Mouse (Mus musculus) lung, adult 10 weeks (tissue): ENCODE results near the gene Olfr224. TPM values are rescaled to one million over a fixed set of nuclear protein-coding genes. Genes with fewer than 3 reads are reported as not detected.

ENCODE experiments used
- polyA plus RNA-seq: library from polyadenylated mRNA; stranded (reverse); fragments of 350-450 nt; fragmentation: Illumina TruSeq; extraction: RNeasy Lipid Tissue Mini Kit (QIAGEN cat#74804); gene quantifications from one replicate; pipeline ENCODE4 v1.2.3, GENCODE M21; 2014; ENCODE audit warnings: low read depth, low replicate concordance; ENCODE audit not compliant: insufficient read depth

Olfr224 gene
- polyA plus RNA-seq: not detected

DNA sequence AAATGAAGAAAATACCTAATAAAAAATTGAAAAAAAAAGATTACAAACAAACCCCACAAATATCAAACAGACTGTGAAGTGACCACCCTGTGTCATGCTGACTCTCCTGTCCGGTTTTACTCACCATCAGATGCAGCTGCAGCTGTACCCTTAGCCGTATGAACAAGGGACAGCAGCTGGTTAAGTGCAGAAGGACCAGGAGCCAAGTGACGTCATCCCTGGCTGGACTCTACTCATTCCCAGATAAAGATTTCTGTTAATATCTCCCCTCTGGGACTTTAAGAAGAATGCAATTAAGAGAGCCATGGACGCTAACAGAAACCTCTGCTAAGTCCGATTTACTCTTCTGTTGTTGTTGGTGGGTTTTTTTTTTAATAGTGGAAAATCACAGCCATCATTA lies at the start of gene Olfr224:
Olfr224 (minus strand) TSS at position 149 of the 400 bp plus-strand sequence.

DNA sequence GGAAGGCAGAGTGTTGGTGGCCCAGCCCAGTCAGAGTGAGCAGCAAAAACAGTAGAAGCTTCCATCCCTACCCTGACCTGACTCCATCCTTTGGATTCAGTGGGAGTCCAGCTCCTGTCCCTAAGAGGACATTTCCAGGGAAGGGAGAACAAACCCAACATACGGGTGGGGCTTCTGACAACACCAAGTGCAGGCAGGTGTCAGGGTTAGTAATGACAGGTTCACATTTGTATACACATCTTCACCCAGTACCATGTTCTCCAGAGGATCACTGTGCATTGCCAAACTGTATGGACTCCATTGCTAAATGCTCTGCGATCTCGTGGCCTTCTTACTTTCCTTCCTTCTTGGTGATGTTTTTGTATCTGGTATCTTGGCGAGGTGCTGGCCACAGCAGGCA lies 45.6 kb upstream of the Olfr224 start, which contains the start of gene 2210407C18Rik:
2210407C18Rik (minus strand) TSS at position 101 of the 400 bp plus-strand sequence.

DNA sequence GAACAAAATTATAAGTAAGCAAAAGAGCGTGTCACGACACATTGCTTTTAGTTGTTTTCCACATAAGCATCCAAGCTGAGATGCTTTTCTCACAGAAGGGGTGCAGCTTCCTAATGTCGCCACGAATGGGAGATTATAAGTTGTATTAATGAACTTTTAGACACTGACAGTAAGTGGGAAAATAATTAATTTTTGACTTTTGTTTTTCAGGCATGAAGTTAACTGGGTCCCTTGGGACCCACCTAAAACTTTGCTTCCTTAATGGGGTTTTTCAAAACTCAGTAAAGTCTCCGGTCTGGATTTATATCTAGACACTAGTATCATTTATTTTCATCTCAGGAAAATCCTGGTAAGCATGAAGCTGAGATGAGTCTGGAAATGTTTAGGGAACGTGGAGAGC lies 24.5 kb upstream of the Olfr224 start, which contains the start of gene Olfr324:
Olfr324 (plus strand) TSS at position 301 of the 400 bp plus-strand sequence.

GRCm38 (mm10) chr11:58577430-58577829 lies 7.1 kb upstream of the Olfr224 start, which contains the start of gene Olfr325:
Olfr325 (plus strand) TSS chr11:58577730.

DNA sequence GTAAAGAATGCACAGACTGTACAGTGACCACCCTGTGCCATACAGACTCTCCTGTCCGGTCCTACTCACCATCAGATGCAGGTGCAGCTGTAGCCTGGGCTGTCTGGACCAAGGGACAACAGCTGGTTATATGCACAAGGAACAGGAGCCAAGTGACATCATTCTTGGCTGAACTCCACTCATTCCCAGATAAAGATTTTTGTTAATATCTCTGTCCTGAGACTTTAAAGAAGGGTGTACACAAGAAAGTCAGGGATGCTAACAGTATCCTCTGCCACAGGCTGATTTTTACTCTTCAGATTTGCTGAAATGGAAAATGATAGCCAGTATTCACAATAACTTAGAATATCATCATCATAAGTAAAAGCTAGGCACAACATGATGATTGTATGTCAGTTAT lies 14.8 kb downstream of the Olfr224 start, which contains the start of gene Olfr328:
Olfr328 (minus strand) TSS at position 101 of the 400 bp plus-strand sequence.

GRCm38 (mm10) chr11:58546322-58546721 lies 24.0 kb downstream of the Olfr224 start, which contains the start of gene Olfr329-ps:
Olfr329-ps (minus strand) TSS chr11:58546422.

GRCm38 (mm10) chr11:58534736-58535135 lies 35.6 kb downstream of the Olfr224 start, which contains the start of gene Olfr330:
Olfr330 (minus strand) TSS chr11:58534836.

Other genes with a start within 250 kb of the Olfr224 start
- 25.2 TPM for gene Zfp672, start 240.2 kb downstream of the Olfr224 start, polyA plus RNA-seq
- 20.4 TPM for gene Sh3bp5l, start 239.8 kb downstream of the Olfr224 start, polyA plus RNA-seq
- gene Lypd8, start 191.5 kb downstream of the Olfr224 start, polyA plus RNA-seq: 0.82 TPM
- not detected for gene 1810065E05Rik, start 149.4 kb downstream of the Olfr224 start, polyA plus RNA-seq
- not detected for gene Gm12253, start 138.0 kb downstream of the Olfr224 start, polyA plus RNA-seq
- gene Lypd9, start 117.6 kb downstream of the Olfr224 start, polyA plus RNA-seq: not detected
- not detected for gene Olfr30, start 108.3 kb downstream of the Olfr224 start, polyA plus RNA-seq
- not detected for gene Olfr332, start 78.0 kb downstream of the Olfr224 start, polyA plus RNA-seq
- not detected for gene Olfr331, start 68.0 kb downstream of the Olfr224 start, polyA plus RNA-seq
- not detected for gene Olfr330, start 35.7 kb downstream of the Olfr224 start, polyA plus RNA-seq
- not detected for gene Olfr329-ps, start 24.1 kb downstream of the Olfr224 start, polyA plus RNA-seq
- not detected for gene Olfr328, start 14.9 kb downstream of the Olfr224 start, polyA plus RNA-seq
- not detected for gene Olfr325, start 7.2 kb upstream of the Olfr224 start, polyA plus RNA-seq
- not detected for gene Olfr324, start 24.6 kb upstream of the Olfr224 start, polyA plus RNA-seq
- gene 2210407C18Rik, start 45.5 kb upstream of the Olfr224 start, polyA plus RNA-seq: not detected
- gene Olfr323, start 59.9 kb upstream of the Olfr224 start, polyA plus RNA-seq: not detected
- not detected for gene Trim58, start 69.9 kb upstream of the Olfr224 start, polyA plus RNA-seq
- not detected for gene Olfr322, start 88.2 kb upstream of the Olfr224 start, polyA plus RNA-seq
- not detected for gene Olfr320, start 110.5 kb upstream of the Olfr224 start, polyA plus RNA-seq
- not detected for gene Olfr319, start 128.6 kb upstream of the Olfr224 start, polyA plus RNA-seq
- not detected for gene Olfr318, start 153.5 kb upstream of the Olfr224 start, polyA plus RNA-seq
- gene Olfr317, start 168.7 kb upstream of the Olfr224 start, polyA plus RNA-seq: not detected
- not detected for gene Olfr316, start 182.2 kb upstream of the Olfr224 start, polyA plus RNA-seq
- not detected for gene Olfr315, start 202.6 kb upstream of the Olfr224 start, polyA plus RNA-seq
- not detected for gene Olfr314, start 212.4 kb upstream of the Olfr224 start, polyA plus RNA-seq
- 84.0 TPM for gene Fam183b, start 231.4 kb upstream of the Olfr224 start, polyA plus RNA-seq
- not detected for gene Olfr313, start 244.4 kb upstream of the Olfr224 start, polyA plus RNA-seq